Mouse (Mus musculus) liver, embryonic 13.5 days (tissue): ENCODE measurements at regions not wholly inside any gene's neighbourhood (a gene's known extent, or its start where the extent isn't known, plus 50 kb on each side); places are given as distances from the start of the nearest gene placed in this dataset.

Source experiments
- ATAC-seq: fragments of 200-750 bp; cut with Nextera tagmentation; 2 replicates; pipeline ENCODE4 v1.8.0; 2017; ENCODE audit warnings: low read depth, mild to moderate bottlenecking, moderate number of reproducible peaks, moderate library complexity
- DNase-seq: peaks from one replicate; pipeline ENCODE4 v3.0.0; 2022
- H3K27ac ChIP-seq: fragments of 300-500 bp; sonication (generic); 2 replicates; pipeline ENCODE4 v1.5.1; 2015; ENCODE audit warnings: moderate library complexity, mild to moderate bottlenecking, inconsistent platforms
- H3K27me3 ChIP-seq: fragments of 300-500 bp; sonication (generic); 2 replicates; pipeline ENCODE4 v1.6.1; 2015; ENCODE audit warnings: mild to moderate bottlenecking, inconsistent platforms
- H3K36me3 ChIP-seq: fragments of 300-500 bp; sonication (generic); 2 replicates; pipeline ENCODE4 v1.6.1; 2015; ENCODE audit warnings: mild to moderate bottlenecking, inconsistent platforms
- H3K4me1 ChIP-seq: fragments of 300-500 bp; sonication (generic); replicated peaks from 2 replicates; pipeline ENCODE4 v1.6.1; 2015; ENCODE audit warnings: inconsistent platforms
- H3K4me2 ChIP-seq: fragments of 300-500 bp; sonication (generic); 2 replicates; pipeline ENCODE4 v1.6.1; 2015; ENCODE audit warnings: inconsistent platforms, mild to moderate bottlenecking, moderate library complexity
- H3K4me3 ChIP-seq: fragments of 300-500 bp; sonication (generic); replicated peaks from 2 replicates; pipeline ENCODE4 v1.5.1; 2015; ENCODE audit warnings: mild to moderate bottlenecking, inconsistent platforms
- H3K9ac ChIP-seq: fragments of 300-500 bp; sonication (generic); 2 replicates; pipeline ENCODE4 v1.6.1; 2015; ENCODE audit warnings: mild to moderate bottlenecking, inconsistent platforms
- H3K9me3 ChIP-seq: fragments of 300-500 bp; sonication (generic); replicated peaks from 2 replicates; pipeline ENCODE4 v1.6.1; 2016; ENCODE audit warnings: inconsistent platforms
- WGBS: fragments of 180-500 bp; shearing (Covaris S2); methylation state at CpG from one replicate; pipeline ENCODE4 v1.1.7; 2015; ENCODE audit not compliant: insufficient replicate concordance; 5-methylcytosine and 5-hydroxymethylcytosine counted together

GRCm38 (mm10) chr1:55891894-55892293 lies 486.2 kb downstream of the Plcl1 start:
- ATAC-seq (no peak), DNase-seq (no peak)
- Histone ChIP-seq H3K4me1 (no peaks in the 10 kb centered on the region), H3K9ac (no peak overlapping the region), H3K27me3 (no peaks in the 10 kb centered on the region), H3K27ac (no peak overlapping the region), H3K4me2 (no peak overlapping the region), H3K36me3 (no peaks in the 10 kb centered on the region), H3K9me3 (no peaks in the 10 kb centered on the region), H3K4me3 (no peak overlapping the region)
- WGBS, result 65% methylated on average over 10 of the region's 10 CpGs

- H3K4me3 ChIP-seq, result no peak overlapping the region
- no peaks in the 10 kb centered on the region for H3K4me1 ChIP-seq
- no peak overlapping the region for H3K4me2 ChIP-seq
- no peak overlapping the region for H3K9ac ChIP-seq
- H3K27me3 ChIP-seq, result no peaks in the 10 kb centered on the region
- H3K36me3 ChIP-seq, result no peaks in the 10 kb centered on the region
- DNase-seq (no peak), ATAC-seq (no peak)
- H3K9me3 ChIP-seq, result no peaks in the 10 kb centered on the region
- no peak overlapping the region for H3K27ac ChIP-seq
- 53% methylated on average over 2 of the region's 2 CpGs for WGBS
Observed at GRCm38 (mm10) chr1:55897572-55897971, 491.9 kb downstream of the Plcl1 start.

- 35% methylated on average over 3 of the region's 3 CpGs for WGBS
- Histone ChIP-seq H3K27ac (no peak overlapping the region), H3K9ac (no peak overlapping the region), H3K36me3 (no peaks in the 10 kb centered on the region), H3K27me3 (no peaks in the 10 kb centered on the region), H3K4me1 (no peaks in the 10 kb centered on the region), H3K4me2 (no peak overlapping the region), H3K4me3 (no peak overlapping the region), H3K9me3 (no peaks in the 10 kb centered on the region)
- no peak for DNase-seq
- no peak for ATAC-seq
Observed at GRCm38 (mm10) chr1:55898031-55898430, 492.3 kb downstream of the Plcl1 start.

- DNase-seq (no peak), ATAC-seq (no peak)
- WGBS, result 65% methylated on average over 3 of the region's 3 CpGs
- Histone ChIP-seq H3K9ac (no peak overlapping the region), H3K4me1 (no peaks in the 10 kb centered on the region), H3K4me3 (no peak overlapping the region), H3K4me2 (no peak overlapping the region), H3K27ac (no peak overlapping the region), H3K27me3 (no peaks in the 10 kb centered on the region), H3K36me3 (no peaks in the 10 kb centered on the region), H3K9me3 (no peaks in the 10 kb centered on the region)
Observed at GRCm38 (mm10) chr1:55900033-55900432, 494.3 kb downstream of the Plcl1 start.

- H3K9me3 ChIP-seq, result peaks cover 5% of the 10 kb centered on the region; the same call in 1 of the 2 replicates
- no peak overlapping the region for H3K4me2 ChIP-seq
- H3K4me3 ChIP-seq, result no peak overlapping the region
- no peak overlapping the region for H3K27ac ChIP-seq
- DNase-seq (no peak), ATAC-seq (no peak)
- H3K27me3 ChIP-seq, result no peaks in the 10 kb centered on the region
- H3K4me1 ChIP-seq, result no peaks in the 10 kb centered on the region
- H3K36me3 ChIP-seq, result no peaks in the 10 kb centered on the region
- WGBS, result 16% methylated on average over 3 of the region's 3 CpGs
- H3K9ac ChIP-seq, result no peak overlapping the region
Observed at GRCm38 (mm10) chr1:55903177-55903576, 497.5 kb downstream of the Plcl1 start.

GRCm38 (mm10) chr1:55904571-55904970 lies 498.9 kb downstream of the Plcl1 start:
- no peak overlapping the region for H3K9ac ChIP-seq
- H3K27ac ChIP-seq, result no peak overlapping the region
- no peak overlapping the region for H3K4me3 ChIP-seq
- H3K36me3 ChIP-seq, result no peaks in the 10 kb centered on the region
- ATAC-seq (no peak), DNase-seq (no peak)
- H3K9me3 ChIP-seq, result peaks cover 5% of the 10 kb centered on the region; the same call in 1 of the 2 replicates
- H3K27me3 ChIP-seq, result no peaks in the 10 kb centered on the region
- no peaks in the 10 kb centered on the region for H3K4me1 ChIP-seq
- WGBS, result 15% methylated on average over 2 of the region's 2 CpGs
- no peak overlapping the region for H3K4me2 ChIP-seq

- 86% methylated on average over 4 of the region's 4 CpGs for WGBS
- Histone ChIP-seq H3K9me3 (peaks cover 5% of the 10 kb centered on the region; the same call in 1 of the 2 replicates), H3K4me2 (no peak overlapping the region), H3K27me3 (no peaks in the 10 kb centered on the region), H3K9ac (no peak overlapping the region), H3K4me1 (no peaks in the 10 kb centered on the region), H3K4me3 (no peak overlapping the region), H3K27ac (no peak overlapping the region), H3K36me3 (no peaks in the 10 kb centered on the region)
- DNase-seq, result no peak
- ATAC-seq, result no peak
Observed at GRCm38 (mm10) chr1:55905232-55905631, 499.5 kb downstream of the Plcl1 start.

GRCm38 (mm10) chr1:55910024-55910423 lies 504.3 kb downstream of the Plcl1 start:
- Histone ChIP-seq H3K36me3 (no peaks in the 10 kb centered on the region), H3K4me1 (no peaks in the 10 kb centered on the region), H3K9me3 (peaks cover 5% of the 10 kb centered on the region; the same call in 1 of the 2 replicates), H3K4me2 (no peak overlapping the region), H3K27ac (no peak overlapping the region), H3K27me3 (no peaks in the 10 kb centered on the region), H3K9ac (no peak overlapping the region), H3K4me3 (no peak overlapping the region)
- DNase-seq (no peak), ATAC-seq (no peak)
- 66% methylated on average over 2 of the region's 2 CpGs for WGBS

- 72% methylated on average over 3 of the region's 3 CpGs for WGBS
- no peak overlapping the region for H3K9ac ChIP-seq
Observed at GRCm38 (mm10) chr1:55914284-55914683, 508.6 kb downstream of the Plcl1 start.

GRCm38 (mm10) chr1:55915940-55916339 lies 510.2 kb downstream of the Plcl1 start:
- Histone ChIP-seq H3K4me2 (no peak overlapping the region), H3K36me3 (no peaks in the 10 kb centered on the region), H3K27me3 (no peaks in the 10 kb centered on the region), H3K9me3 (no peaks in the 10 kb centered on the region), H3K4me1 (no peaks in the 10 kb centered on the region), H3K9ac (no peak overlapping the region), H3K4me3 (no peak overlapping the region), H3K27ac (no peak overlapping the region)
- ATAC-seq, result no peak
- 56% methylated on average over 11 of the region's 11 CpGs for WGBS
- DNase-seq, result no peak

More at GRCm38 (mm10) chr1:55914284-55914683, 508.6 kb downstream of the Plcl1 start:
- no peak overlapping the region for H3K4me2 ChIP-seq
- H3K36me3 ChIP-seq, result no peaks in the 10 kb centered on the region
- no peak overlapping the region for H3K27ac ChIP-seq
- no peaks in the 10 kb centered on the region for H3K4me1 ChIP-seq
- H3K9me3 ChIP-seq, result no peaks in the 10 kb centered on the region
- ATAC-seq, result no peak
- H3K27me3 ChIP-seq, result no peaks in the 10 kb centered on the region
- no peak overlapping the region for H3K4me3 ChIP-seq
- no peak for DNase-seq

- no peak for ATAC-seq
- H3K4me1 ChIP-seq, result no peaks in the 10 kb centered on the region
Observed at GRCm38 (mm10) chr1:55919516-55919915, 513.8 kb downstream of the Plcl1 start.

GRCm38 (mm10) chr1:55946786-55947549 lies 541.2 kb downstream of the Plcl1 start:
- Histone ChIP-seq H3K9ac (no peak overlapping the region), H3K27me3 (no peaks in the 10 kb centered on the region), H3K36me3 (no peaks in the 10 kb centered on the region), H3K27ac (0 out of 2 replicates have a peak overlapping the region, but pooled peaks have one; percentile 3), H3K4me3 (no peak overlapping the region), H3K9me3 (no peaks in the 10 kb centered on the region), H3K4me2 (no peak overlapping the region), H3K4me1 (peaks cover 28% of the 10 kb centered on the region)
- 27% methylated on average over 3 of the region's 3 CpGs for WGBS
- ATAC-seq, result peak; percentile 98
- DNase-seq, result peak; percentile 43

More at GRCm38 (mm10) chr1:55919516-55919915, 513.8 kb downstream of the Plcl1 start:
- H3K36me3 ChIP-seq, result no peaks in the 10 kb centered on the region
- H3K27ac ChIP-seq, result no peak overlapping the region
- no peak overlapping the region for H3K4me3 ChIP-seq
- H3K4me2 ChIP-seq, result no peak overlapping the region
- no peak overlapping the region for H3K9ac ChIP-seq
- H3K27me3 ChIP-seq, result no peaks in the 10 kb centered on the region
- no peak for DNase-seq
- no peaks in the 10 kb centered on the region for H3K9me3 ChIP-seq
